Mouse (Mus musculus) forebrain, embryonic 16.5 days (tissue): Measurements from ENCODE around the gene Gm49380. TPM values are rescaled to one million over a fixed set of nuclear protein-coding genes. Genes with fewer than 3 reads are reported as not detected.

Experiments
- ATAC-seq: fragments of 200-750 bp; cut with Nextera tagmentation; 2 replicates; pipeline ENCODE4 v1.8.0; 2017; ENCODE audit warnings: mild to moderate bottlenecking, moderate library complexity
- H3K27ac ChIP-seq: fragments of 300-500 bp; sonication (generic); 2 replicates; pipeline ENCODE4 v1.5.1; 2014; ENCODE audit warnings: low read length, control low read depth
- H3K27me3 ChIP-seq: fragments of 300-500 bp; sonication (generic); replicated peaks from 2 replicates; pipeline ENCODE4 v1.6.1; 2014; ENCODE audit warnings: low read length; ENCODE audit not compliant: control insufficient read depth, insufficient read depth
- H3K36me3 ChIP-seq: fragments of 300-500 bp; sonication (generic); 2 replicates; pipeline ENCODE4 v1.6.1; 2014; ENCODE audit not compliant: control insufficient read depth, insufficient read depth
- H3K4me1 ChIP-seq: fragments of 300-500 bp; sonication (generic); replicated peaks from 2 replicates; pipeline ENCODE4 v1.6.1; 2014; ENCODE audit warnings: low read length; ENCODE audit not compliant: control insufficient read depth, insufficient read depth
- H3K4me2 ChIP-seq: fragments of 300-500 bp; sonication (generic); 2 replicates; pipeline ENCODE4 v1.6.1; 2014; ENCODE audit warnings: mild to moderate bottlenecking, low read length, control low read depth
- H3K4me3 ChIP-seq: fragments of 300-500 bp; sonication (generic); replicated peaks from 2 replicates; pipeline ENCODE4 v1.5.1; 2014; ENCODE audit warnings: mild to moderate bottlenecking, low read length, control low read depth
- H3K9ac ChIP-seq: fragments of 300-500 bp; sonication (generic); replicated peaks from 2 replicates; pipeline ENCODE4 v1.6.1; 2014; ENCODE audit warnings: low read depth, low read length, control low read depth
- H3K9me3 ChIP-seq: fragments of 300-500 bp; sonication (generic); 2 replicates; pipeline ENCODE4 v1.6.1; 2016; ENCODE audit warnings: low read length; ENCODE audit not compliant: control insufficient read depth
- WGBS: fragments of 180-500 bp; shearing (Covaris S2); extraction: QIAGEN DNeasy Blood & Tissue Kit; methylation state at CpG from one replicate; pipeline ENCODE4 v1.1.7; 2014; 5-methylcytosine and 5-hydroxymethylcytosine counted together
- polyA plus RNA-seq: library from polyadenylated mRNA; unstranded; fragments of >200 nt; fragmentation: Nextera tagmentation; extraction: Ambion mirVana; gene quantifications from 2 replicates; pipeline ENCODE4 v1.2.1, GENCODE M21; 2015

The Gm49380 gene
- polyA plus RNA-seq: 0.15 and 0.16 TPM in 2 replicates

DNA sequence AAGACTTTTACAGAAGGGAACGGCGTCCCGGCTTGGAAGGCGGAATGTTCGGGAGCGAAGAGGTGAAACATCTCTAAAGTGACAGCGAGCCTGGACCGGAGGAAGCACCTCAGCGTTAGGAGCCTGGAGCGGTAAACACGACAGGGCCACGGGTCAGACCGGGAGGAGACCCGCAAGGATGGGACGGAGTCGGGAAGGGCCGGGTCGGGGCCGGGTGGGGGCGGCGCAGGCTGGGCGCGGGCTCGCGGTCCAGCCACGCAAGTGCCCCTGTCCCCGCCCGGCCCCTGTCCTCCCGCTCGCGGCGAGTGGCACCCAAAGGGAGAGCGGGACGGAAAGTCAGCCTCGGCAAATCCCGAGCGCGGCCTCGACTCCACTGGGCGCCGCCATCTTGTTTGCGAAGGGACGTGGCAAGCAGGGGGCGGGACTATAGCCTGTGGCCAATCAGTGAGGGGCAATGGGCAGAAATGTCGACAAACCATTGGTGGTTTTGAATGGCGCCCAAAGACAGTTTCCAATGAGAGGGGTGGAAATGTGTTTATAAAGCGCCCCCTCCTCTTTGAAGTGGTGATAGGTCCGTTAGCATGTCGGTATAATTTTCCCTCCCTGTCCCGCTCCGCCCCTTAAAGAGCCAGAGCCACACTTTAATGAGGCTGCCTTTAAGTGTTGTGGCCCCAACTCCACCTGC lies at the start of gene Gm49380, which contains the start of gene Rnf26:
Gene Gm49380 (minus strand): TSS at position 396 of the 685 bp plus-strand sequence.
Gene Rnf26 (minus strand): TSS at position 413 of the 685 bp plus-strand sequence.
- WGBS: under 1% methylated on average over 50 of the region's 51 CpGs
- peak within 1 kb of the TSS; percentile 49 for H3K4me2 ChIP-seq
- H3K36me3 ChIP-seq: no peaks in the 10 kb centered on the region
- H3K9me3 ChIP-seq: no peaks in the 10 kb centered on the region
- H3K9ac ChIP-seq: peak within 1 kb of the TSS; percentile 75
- H3K4me3 ChIP-seq: peak within 1 kb of the TSS; percentile 68
- H3K27ac ChIP-seq: no peak within 1 kb of the TSS
- peaks cover 26% of the 10 kb centered on the region for H3K4me1 ChIP-seq
- peak; percentile 97 for ATAC-seq
- H3K27me3 ChIP-seq: no peaks in the 10 kb centered on the region

GRCm38 (mm10) chr9:44159886-44160285 lies 46.6 kb upstream of the Gm49380 start:
- H3K4me1 ChIP-seq: no peaks in the 10 kb centered on the region
- peaks cover 31% of the 10 kb centered on the region for H3K36me3 ChIP-seq
- WGBS: 81% methylated on average over 3 of the region's 3 CpGs
- H3K9me3 ChIP-seq: no peaks in the 10 kb centered on the region
- no peak overlapping the region for H3K4me3 ChIP-seq
- H3K4me2 ChIP-seq: no peak overlapping the region
- H3K9ac ChIP-seq: no peak overlapping the region
- H3K27me3 ChIP-seq: no peaks in the 10 kb centered on the region
- H3K27ac ChIP-seq: no peak overlapping the region
- ATAC-seq: no peak

DNA sequence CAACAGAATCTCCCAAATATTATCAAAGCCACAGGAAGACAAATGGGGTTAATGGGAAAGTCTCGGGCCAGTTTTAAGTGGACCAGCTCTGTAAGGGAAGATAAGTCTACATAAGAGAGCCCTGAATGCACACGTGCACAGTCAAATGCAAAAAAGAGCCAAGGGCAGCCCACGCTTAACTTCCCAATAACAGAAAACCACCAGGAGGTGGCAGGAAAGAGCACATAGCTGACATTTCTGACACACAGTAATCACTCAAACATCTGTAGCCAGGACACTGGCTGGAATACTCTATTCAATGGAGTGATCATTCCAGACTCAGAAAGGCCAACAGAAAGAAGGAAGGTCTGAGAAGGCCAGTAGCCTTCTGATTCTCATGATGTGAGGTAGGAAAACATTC lies 34.0 kb upstream of the Gm49380 start:
- ATAC-seq: no peak
- no peak overlapping the region for H3K4me2 ChIP-seq
- no peaks in the 10 kb centered on the region; the same call in 1 of the 2 replicates for H3K36me3 ChIP-seq
- H3K27me3 ChIP-seq: no peaks in the 10 kb centered on the region
- WGBS: 51% methylated on average over 3 of the region's 3 CpGs
- H3K9ac ChIP-seq: no peak overlapping the region
- no peaks in the 10 kb centered on the region for H3K4me1 ChIP-seq
- no peak overlapping the region for H3K27ac ChIP-seq
- H3K9me3 ChIP-seq: no peaks in the 10 kb centered on the region
- no peak overlapping the region for H3K4me3 ChIP-seq

GRCm38 (mm10) chr9:44144718-44145060 lies 31.4 kb upstream of the Gm49380 start:
- Histone ChIP-seq H3K36me3 (no peaks in the 10 kb centered on the region; the same call in none of the 2 replicates), H3K27me3 (no peaks in the 10 kb centered on the region), H3K4me1 (no peaks in the 10 kb centered on the region), H3K4me3 (no peak overlapping the region), H3K27ac (no peak overlapping the region), H3K9me3 (no peaks in the 10 kb centered on the region), H3K9ac (no peak overlapping the region), H3K4me2 (no peak overlapping the region)
- no peak for ATAC-seq

DNA sequence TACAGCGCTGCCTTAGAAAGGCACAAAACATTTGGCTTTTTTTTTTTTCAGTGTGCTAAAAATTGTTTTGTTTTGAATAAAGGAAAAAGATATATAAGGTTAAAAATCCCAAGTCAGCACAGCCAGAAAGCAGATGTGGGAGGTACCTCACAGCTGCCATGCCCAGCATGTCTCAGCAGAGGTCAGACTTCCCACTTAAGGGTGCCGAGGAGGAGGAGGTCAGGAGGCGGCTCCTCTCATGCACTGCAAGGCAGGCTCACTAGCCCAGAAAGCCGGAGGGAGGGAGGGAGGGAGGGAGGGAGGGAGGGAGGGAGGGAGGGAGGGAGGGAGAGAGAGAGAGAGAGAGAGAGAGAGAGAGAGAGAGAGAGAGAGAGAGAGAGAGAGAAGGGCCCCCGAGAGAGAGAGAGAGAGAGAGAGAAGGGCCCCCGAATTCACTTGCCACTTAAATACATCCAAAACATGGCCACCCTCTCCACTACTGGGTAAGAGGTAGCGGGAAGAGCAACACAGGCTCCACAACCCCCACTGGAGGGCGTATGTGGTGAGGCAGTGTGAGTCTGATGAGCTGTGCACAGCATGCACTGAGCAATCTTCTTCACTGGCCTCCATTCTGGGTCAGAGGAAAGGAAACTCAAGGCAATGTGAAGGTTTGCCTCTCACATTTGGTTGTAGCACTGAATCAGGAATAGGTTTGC lies 30.9 kb upstream of the Gm49380 start:
- ATAC-seq: no peak
- no peaks in the 10 kb centered on the region for H3K9me3 ChIP-seq
- 29% methylated on average over 7 of the region's 8 CpGs for WGBS
- H3K4me3 ChIP-seq: no peak overlapping the region
- H3K36me3 ChIP-seq: no peaks in the 10 kb centered on the region; the same call in none of the 2 replicates
- no peaks in the 10 kb centered on the region for H3K4me1 ChIP-seq
- H3K27ac ChIP-seq: no peak overlapping the region
- H3K9ac ChIP-seq: no peak overlapping the region
- H3K4me2 ChIP-seq: no peak overlapping the region
- H3K27me3 ChIP-seq: no peaks in the 10 kb centered on the region

GRCm38 (mm10) chr9:44143421-44143820 lies 30.1 kb upstream of the Gm49380 start:
- no peak for ATAC-seq
- H3K9ac ChIP-seq: no peak overlapping the region
- H3K4me2 ChIP-seq: no peak overlapping the region
- H3K27me3 ChIP-seq: no peaks in the 10 kb centered on the region
- no peaks in the 10 kb centered on the region for H3K9me3 ChIP-seq
- WGBS: 62% methylated on average over 5 of the region's 5 CpGs
- H3K4me3 ChIP-seq: no peak overlapping the region
- H3K4me1 ChIP-seq: no peaks in the 10 kb centered on the region
- no peak overlapping the region for H3K27ac ChIP-seq
- H3K36me3 ChIP-seq: no peaks in the 10 kb centered on the region; the same call in none of the 2 replicates

GRCm38 (mm10) chr9:44141951-44142350 lies 28.7 kb upstream of the Gm49380 start:
- Histone ChIP-seq H3K9me3 (no peaks in the 10 kb centered on the region), H3K4me3 (no peak overlapping the region), H3K27ac (no peak overlapping the region), H3K27me3 (no peaks in the 10 kb centered on the region), H3K4me2 (no peak overlapping the region), H3K4me1 (no peaks in the 10 kb centered on the region), H3K9ac (no peak overlapping the region), H3K36me3 (no peaks in the 10 kb centered on the region; the same call in none of the 2 replicates)
- WGBS: 65% methylated on average over 5 of the region's 5 CpGs
- no peak for ATAC-seq

DNA sequence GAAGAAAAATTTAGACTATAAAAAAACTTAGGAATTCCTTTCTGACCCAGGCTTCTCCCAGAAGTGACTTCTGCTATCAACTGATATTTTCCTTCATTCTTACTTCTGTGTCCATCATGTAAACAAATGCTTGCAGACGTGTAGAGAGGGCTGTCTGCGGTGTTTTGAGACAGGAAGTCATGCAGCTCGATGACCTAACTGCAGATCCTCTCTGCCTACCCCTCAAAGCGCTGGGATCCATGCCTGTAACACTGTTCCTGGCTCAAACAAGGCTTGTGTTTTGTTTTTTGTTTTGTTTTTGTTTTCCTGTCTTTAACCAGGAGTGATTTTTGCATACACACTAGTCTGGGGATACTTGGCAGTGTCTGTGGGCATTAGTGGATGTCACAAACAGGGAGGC lies 24.5 kb upstream of the Gm49380 start:
- Histone ChIP-seq H3K4me1 (peaks cover 23% of the 10 kb centered on the region), H3K4me2 (no peak overlapping the region), H3K9me3 (no peaks in the 10 kb centered on the region), H3K27me3 (0 out of 2 replicates have a peak, but pooled peaks cover 5% of the 10 kb centered on the region), H3K27ac (no peak overlapping the region), H3K4me3 (no peak overlapping the region), H3K36me3 (no peaks in the 10 kb centered on the region; the same call in 1 of the 2 replicates), H3K9ac (no peak overlapping the region)
- no peak for ATAC-seq
- WGBS: 77% methylated on average over 4 of the region's 4 CpGs

GRCm38 (mm10) chr9:44135731-44136411 lies 22.6 kb upstream of the Gm49380 start:
- H3K4me3 ChIP-seq: peak overlapping the region; percentile 39
- H3K36me3 ChIP-seq: no peaks in the 10 kb centered on the region; the same call in 1 of the 2 replicates
- 46% methylated on average over 7 of the region's 7 CpGs for whole genome bisulfite sequencing
- H3K4me2 ChIP-seq: peak overlapping the region; percentile 75
- no peak overlapping the region; the same call in 1 of the 2 replicates for H3K9ac ChIP-seq
- H3K27me3 ChIP-seq: 0 out of 2 replicates have a peak, but pooled peaks cover 5% of the 10 kb centered on the region
- ATAC-seq: peak; percentile 14; the same call in 1 of the 2 replicates
- no peaks in the 10 kb centered on the region for H3K9me3 ChIP-seq
- no peak overlapping the region for H3K27ac ChIP-seq
- peaks cover 23% of the 10 kb centered on the region for H3K4me1 ChIP-seq
